Mouse (Mus musculus): ENCODE results near the gene Rack1. TPM values are rescaled to one million over a fixed set of nuclear protein-coding genes. Genes with fewer than 3 reads are reported as not detected.

Gene Rack1
- polyA plus RNA-seq, 2 experiments, result 674 to 1,100 TPM

DNA sequence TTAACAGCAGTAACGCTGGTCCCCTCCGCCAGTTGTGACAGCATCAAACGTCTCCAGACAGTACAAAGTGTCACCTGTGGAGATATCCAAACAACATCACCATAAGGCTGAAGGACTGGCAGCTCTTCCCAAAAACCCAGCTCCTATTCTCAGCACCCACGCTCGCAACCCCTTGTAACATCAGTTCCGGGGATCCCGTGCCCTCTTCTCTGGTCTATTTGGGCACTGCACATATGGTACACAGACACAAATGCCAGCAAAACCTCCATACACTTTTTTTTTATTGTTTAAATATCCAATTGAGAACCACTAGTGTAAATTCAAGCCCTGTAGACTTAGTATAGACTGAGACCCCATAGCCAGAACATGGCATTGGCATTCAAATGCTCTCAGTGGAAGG lies 4.9 kb upstream of the Rack1 start:
- Histone ChIP-seq H3K4me3 (ENCODE audit: insufficient read depth in 1 of 2, low read depth in 2 of 2, low read length in 2 of 2) (no peak overlapping the region), H3K27me3 (ENCODE audit: control insufficient read depth, insufficient read depth, low read length) (no peaks in the 10 kb centered on the region), H3K9me3 (ENCODE audit: control insufficient read depth, low read length) (no peaks in the 10 kb centered on the region), H3K36me3 (replicated peaks; ENCODE audit: control insufficient read depth, insufficient read depth, low read depth) (no peaks in the 10 kb centered on the region), H3K4me2 (ENCODE audit: low read depth) (no peak overlapping the region), H3K4me1 (replicated peaks; ENCODE audit: control insufficient read depth in 2 of 2, insufficient read depth in 2 of 2, low read length in 1 of 2) (peaks cover 13 to 25% of the 10 kb centered on the region in 2 experiments), H3K9ac (replicated peaks) (no peak overlapping the region), H3K27ac (no peak overlapping the region)
- 77% methylated on average over 7 of the region's 7 CpGs for WGBS (ENCODE audit: insufficient replicate concordance)
- TF ChIP-seq EP300 (IDR thresholded peaks at IDR 0.05; ENCODE audit: low read depth) (no peak), CTCF (IDR thresholded peaks at IDR 0.05; ENCODE audit: low read depth) (no peak)
- ATAC-seq (ENCODE audit: insufficient read depth), result no peak
- DNase-seq (ENCODE audit: low read depth in 3 of 3, low spot score in 3 of 3), result no peak

DNA sequence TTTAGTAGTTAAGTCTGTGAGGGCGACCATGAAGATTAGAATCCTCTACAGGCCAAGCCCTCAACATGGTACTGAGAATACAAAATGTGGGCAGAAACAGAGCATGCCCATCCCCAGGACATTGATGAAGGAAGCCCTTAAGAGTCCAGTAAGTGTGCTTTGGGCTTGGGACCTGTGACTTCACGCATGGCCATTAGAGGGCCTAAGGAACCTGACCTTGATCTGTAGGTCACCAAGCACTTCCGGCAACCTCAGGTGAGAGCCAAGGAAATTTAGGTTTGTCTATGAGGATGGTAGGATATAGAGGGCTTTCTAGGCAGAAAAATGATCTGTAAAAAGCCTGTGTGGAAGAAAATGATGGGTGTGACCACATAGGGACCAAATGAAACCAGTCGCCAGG lies 3.8 kb upstream of the Rack1 start:
- WGBS (ENCODE audit: insufficient replicate concordance), result 67% methylated on average over 4 of the region's 4 CpGs
- no peak for DNase-seq (ENCODE audit: low read depth in 3 of 3, low spot score in 3 of 3)
- Histone ChIP-seq H3K4me2 (ENCODE audit: low read depth) (no peak overlapping the region), H3K4me1 (replicated peaks; ENCODE audit: control insufficient read depth in 2 of 2, insufficient read depth in 2 of 2, low read length in 1 of 2) (peaks cover 13 to 23% of the 10 kb centered on the region in 2 experiments), H3K9me3 (ENCODE audit: control insufficient read depth, low read length) (no peaks in the 10 kb centered on the region), H3K27ac (no peak overlapping the region), H3K27me3 (ENCODE audit: control insufficient read depth, insufficient read depth, low read length) (no peaks in the 10 kb centered on the region), H3K9ac (replicated peaks) (no peak overlapping the region), H3K36me3 (replicated peaks; ENCODE audit: control insufficient read depth, insufficient read depth, low read depth) (peaks cover 4% of the 10 kb centered on the region), H3K4me3 (ENCODE audit: insufficient read depth in 1 of 2, low read depth in 2 of 2, low read length in 2 of 2) (no peak overlapping the region)
- TF ChIP-seq CTCF (IDR thresholded peaks at IDR 0.05; ENCODE audit: low read depth), result peak; percentile 33
- no peak for TF ChIP-seq EP300 (IDR thresholded peaks at IDR 0.05; ENCODE audit: low read depth)
- no peak for ATAC-seq (ENCODE audit: insufficient read depth)

DNA sequence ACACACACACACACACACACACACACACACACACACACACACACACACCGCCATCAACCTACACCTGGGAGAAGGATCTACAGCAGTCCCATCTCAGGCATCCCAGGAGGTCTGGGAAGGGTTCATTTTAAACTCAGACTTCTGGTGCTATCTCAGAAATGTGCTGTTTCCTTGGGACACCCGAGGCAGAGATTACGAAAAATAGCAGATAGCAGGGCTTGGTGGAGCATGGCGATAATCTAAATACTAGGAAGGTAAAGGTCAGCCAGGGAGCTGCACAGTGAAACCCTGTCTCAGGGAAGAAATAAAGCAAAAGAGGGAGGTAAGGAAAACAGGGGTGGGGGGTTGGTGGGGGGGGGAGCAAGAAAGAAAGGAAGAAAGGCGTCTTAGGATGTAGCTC lies 2.8 kb upstream of the Rack1 start:
- no peak overlapping the region for H3K4me3 ChIP-seq (ENCODE audit: insufficient read depth in 1 of 2, low read depth in 2 of 2, low read length in 2 of 2)
- H3K27me3 ChIP-seq (ENCODE audit: control insufficient read depth, insufficient read depth, low read length), result no peaks in the 10 kb centered on the region
- 25% methylated on average over 5 of the region's 5 CpGs for WGBS (ENCODE audit: insufficient replicate concordance)
- peak; percentile 48; the same call in 1 of the 2 replicates for TF ChIP-seq EP300 (IDR thresholded peaks at IDR 0.05; ENCODE audit: low read depth)
- no peak for TF ChIP-seq CTCF (IDR thresholded peaks at IDR 0.05; ENCODE audit: low read depth)
- no peak for ATAC-seq (ENCODE audit: insufficient read depth)
- H3K36me3 ChIP-seq (replicated peaks; ENCODE audit: control insufficient read depth, insufficient read depth, low read depth), result peaks cover 14% of the 10 kb centered on the region
- peaks cover 13 to 31% of the 10 kb centered on the region in 2 experiments for H3K4me1 ChIP-seq (replicated peaks; ENCODE audit: control insufficient read depth in 2 of 2, insufficient read depth in 2 of 2, low read length in 1 of 2)
- no peak overlapping the region for H3K27ac ChIP-seq
- peak overlapping the region; percentile 64 for H3K9ac ChIP-seq (replicated peaks)
- no peaks in the 10 kb centered on the region for H3K9me3 ChIP-seq (ENCODE audit: control insufficient read depth, low read length)
- no peak for DNase-seq (ENCODE audit: low read depth in 3 of 3, low spot score in 3 of 3)
- H3K4me2 ChIP-seq (ENCODE audit: low read depth), result peak overlapping the region; percentile 94

DNA sequence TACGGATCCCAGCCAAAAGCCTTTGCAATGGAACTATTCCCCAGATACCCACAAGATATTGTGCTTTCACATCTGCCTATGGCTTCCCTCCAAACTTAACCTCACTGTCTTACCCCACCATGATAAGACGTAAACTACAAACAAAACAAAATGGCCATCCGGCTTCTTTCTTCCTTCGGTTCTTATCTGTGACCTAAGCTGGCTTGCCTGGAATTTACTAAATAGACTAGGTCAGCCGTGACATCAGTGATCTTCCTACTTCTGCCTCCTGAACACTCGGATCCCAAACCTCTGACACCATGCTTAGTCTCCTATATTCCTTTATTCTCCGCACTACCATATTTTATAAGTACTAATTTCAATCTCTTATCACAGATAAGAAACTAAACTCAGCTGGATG lies 1.8 kb upstream of the Rack1 start:
- Histone ChIP-seq H3K9me3 (ENCODE audit: control insufficient read depth, low read length) (no peaks in the 10 kb centered on the region), H3K4me1 (replicated peaks; ENCODE audit: control insufficient read depth in 2 of 2, insufficient read depth in 2 of 2, low read length in 1 of 2) (peaks cover 13 to 36% of the 10 kb centered on the region in 2 experiments), H3K27me3 (ENCODE audit: control insufficient read depth, insufficient read depth, low read length) (no peaks in the 10 kb centered on the region), H3K36me3 (replicated peaks; ENCODE audit: control insufficient read depth, insufficient read depth, low read depth) (peaks cover 24% of the 10 kb centered on the region), H3K9ac (replicated peaks) (peak overlapping the region; percentile 64), H3K27ac (peak overlapping the region; percentile 27), H3K4me3 (ENCODE audit: insufficient read depth in 1 of 2, low read depth in 2 of 2, low read length in 2 of 2) (peak overlapping the region; percentile 43 to 95), H3K4me2 (ENCODE audit: low read depth) (peak overlapping the region; percentile 94)
- 36% methylated on average over 7 of the region's 7 CpGs for WGBS (ENCODE audit: insufficient replicate concordance)
- ATAC-seq (ENCODE audit: insufficient read depth), result no peak
- DNase-seq (ENCODE audit: low read depth in 3 of 3, low spot score in 3 of 3), result no peak
- TF ChIP-seq CTCF (IDR thresholded peaks at IDR 0.05; ENCODE audit: low read depth) (no peak), EP300 (IDR thresholded peaks at IDR 0.05; ENCODE audit: low read depth) (no peak)

DNA sequence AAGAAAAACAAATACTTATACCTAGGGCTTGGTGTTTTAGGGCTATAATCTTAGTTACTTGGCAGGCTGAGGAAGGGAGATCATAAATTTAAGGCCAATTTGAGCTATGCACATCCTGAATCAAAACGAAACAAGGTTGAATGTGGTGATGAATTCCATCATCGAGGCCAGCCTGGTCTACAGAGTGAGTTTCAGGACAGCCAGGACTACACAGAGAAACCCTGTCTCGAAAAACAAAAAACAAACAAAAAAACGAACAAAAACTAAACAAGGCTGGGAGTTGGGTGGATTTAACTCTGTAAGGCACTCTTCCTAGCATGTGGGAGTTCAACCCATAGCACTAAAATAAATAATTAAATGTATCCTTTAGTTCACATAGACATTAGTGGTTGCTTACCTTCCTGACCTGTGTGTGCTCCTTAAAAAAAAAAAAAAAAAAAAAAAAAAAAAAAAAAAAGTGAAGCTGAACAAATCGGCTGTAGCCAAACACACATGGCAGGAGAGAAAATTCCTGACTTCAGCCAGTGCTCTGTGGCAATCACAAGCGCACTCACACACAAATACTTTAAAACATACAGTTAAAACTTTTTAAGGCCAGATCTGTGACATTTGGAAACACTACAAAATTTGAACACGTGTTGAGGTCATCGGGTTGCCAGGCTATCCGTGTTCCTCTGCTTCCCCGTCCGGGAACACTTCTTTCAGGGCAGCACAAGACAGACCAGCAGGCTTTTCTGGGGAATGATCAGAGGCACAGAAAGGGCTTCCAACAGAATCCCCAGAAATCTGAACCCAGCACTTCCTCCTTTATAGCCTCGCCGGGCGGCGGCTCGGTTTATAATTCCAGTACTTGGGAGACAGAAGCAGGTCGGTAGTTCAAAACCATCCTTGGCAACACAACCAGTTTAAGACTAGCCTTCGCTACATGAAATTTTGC lies 880 bp upstream of the Rack1 start:
- TF ChIP-seq CTCF (IDR thresholded peaks at IDR 0.05; ENCODE audit: low read depth), result no peak
- no peak for TF ChIP-seq EP300 (IDR thresholded peaks at IDR 0.05; ENCODE audit: low read depth)
- 4% methylated on average over 18 of the region's 18 CpGs for WGBS (ENCODE audit: insufficient replicate concordance)
- no peak for DNase-seq (ENCODE audit: low read depth in 3 of 3, low spot score in 3 of 3)
- Histone ChIP-seq H3K36me3 (replicated peaks; ENCODE audit: control insufficient read depth, insufficient read depth, low read depth) (peaks cover 34% of the 10 kb centered on the region), H3K27ac (peak overlapping the region; percentile 84), H3K9me3 (ENCODE audit: control insufficient read depth, low read length) (no peaks in the 10 kb centered on the region), H3K4me1 (replicated peaks; ENCODE audit: control insufficient read depth in 2 of 2, insufficient read depth in 2 of 2, low read length in 1 of 2) (peaks cover 13 to 36% of the 10 kb centered on the region in 2 experiments), H3K4me3 (ENCODE audit: insufficient read depth in 1 of 2, low read depth in 2 of 2, low read length in 2 of 2) (peak overlapping the region; percentile 83 to 95), H3K9ac (replicated peaks) (peak overlapping the region; percentile 96), H3K27me3 (ENCODE audit: control insufficient read depth, insufficient read depth, low read length) (no peaks in the 10 kb centered on the region), H3K4me2 (ENCODE audit: low read depth) (peak overlapping the region; percentile 94)
- ATAC-seq (ENCODE audit: insufficient read depth), result peak; percentile 4; the same call in 1 of the 2 replicates

Data from liver, embryonic 14.5 days (tissue).